ENCODE assay signal across 18 mouse cellular contexts in genomic region chr12:54126306-54126705, GRCm38 (mm10).
DNase-seq lines count a peak whose midpoint lies in the region; ATAC-seq and TF ChIP-seq lines count a peak whose summit lies in the region.
"Had no signal": no experiment of that assay in that cellular context is flagged by ENCODE, and none has a peak within 500 bp of the region (broad histone marks: within the 10 kb centered on the region; RNA-seq: fewer than 3 reads in every experiment).

No protein-coding gene starts in this region.

- H3K4me3 ChIP-seq in embryonic facial prominence, embryonic 13.5 days: no peak overlapping the region
- no peak overlapping the region for H3K4me3 ChIP-seq in embryonic facial prominence, embryonic 10.5 days
- H3K4me3 ChIP-seq in hindbrain, embryonic 15.5 days: no peak overlapping the region
- H3K4me3 ChIP-seq in hindbrain, embryonic 10.5 days: no peak overlapping the region
- H3K4me3 ChIP-seq in lung, postnatal 0 days (ENCODE audit: low read depth, low read length): no peak overlapping the region
- H3K4me3 ChIP-seq: forebrain, embryonic 12.5 days; limb, embryonic 13.5 days; liver, embryonic 13.5 days had no signal

- H3K27me3 ChIP-seq in embryonic facial prominence, embryonic 13.5 days: no peaks in the 10 kb centered on the region
- H3K27me3 ChIP-seq in embryonic facial prominence, embryonic 10.5 days (replicated peaks; ENCODE audit: low read depth, poor library complexity, severe bottlenecking): no peaks in the 10 kb centered on the region
- H3K27me3 ChIP-seq in hindbrain, embryonic 15.5 days: no peaks in the 10 kb centered on the region
- no peaks in the 10 kb centered on the region for H3K27me3 ChIP-seq in hindbrain, embryonic 10.5 days (ENCODE audit: insufficient read depth, poor library complexity, severe bottlenecking)
- no peaks in the 10 kb centered on the region for H3K27me3 ChIP-seq in lung, postnatal 0 days (replicated peaks; ENCODE audit: insufficient read depth, low read length)
- H3K27me3 ChIP-seq: forebrain, embryonic 12.5 days; limb, embryonic 13.5 days; liver, embryonic 13.5 days had no signal

- TF ChIP-seq EP300 in lung, postnatal 0 days (IDR thresholded peaks at IDR 0.05): no peak

- no peaks in the 10 kb centered on the region for H3K36me3 ChIP-seq in embryonic facial prominence, embryonic 13.5 days
- no peaks in the 10 kb centered on the region for H3K36me3 ChIP-seq in embryonic facial prominence, embryonic 10.5 days (replicated peaks)
- H3K36me3 ChIP-seq in hindbrain, embryonic 15.5 days: no peaks in the 10 kb centered on the region
- no peaks in the 10 kb centered on the region for H3K36me3 ChIP-seq in hindbrain, embryonic 10.5 days
- H3K36me3 ChIP-seq in lung, postnatal 0 days (ENCODE audit: insufficient read depth, low read length): no peaks in the 10 kb centered on the region
- H3K36me3 ChIP-seq: forebrain, embryonic 12.5 days; limb, embryonic 13.5 days; liver, embryonic 13.5 days had no signal

- H3K4me1 ChIP-seq in embryonic facial prominence, embryonic 13.5 days: peaks cover 11% of the 10 kb centered on the region
- H3K4me1 ChIP-seq in embryonic facial prominence, embryonic 10.5 days: peaks cover 6% of the 10 kb centered on the region; the same call in 1 of the 2 replicates
- H3K4me1 ChIP-seq in hindbrain, embryonic 15.5 days (replicated peaks): peaks cover 9% of the 10 kb centered on the region; the same call in 1 of the 2 replicates
- H3K4me1 ChIP-seq in hindbrain, embryonic 10.5 days (replicated peaks): no peaks in the 10 kb centered on the region; the same call in 1 of the 2 replicates
- H3K4me1 ChIP-seq in lung, postnatal 0 days (ENCODE audit: insufficient read depth, low read depth, low read length): no peaks in the 10 kb centered on the region
- H3K4me1 ChIP-seq: liver, embryonic 13.5 days had no signal

- no peaks in the 10 kb centered on the region for H3K9me3 ChIP-seq in embryonic facial prominence, embryonic 13.5 days
- no peaks in the 10 kb centered on the region for H3K9me3 ChIP-seq in embryonic facial prominence, embryonic 10.5 days
- no peaks in the 10 kb centered on the region for H3K9me3 ChIP-seq in hindbrain, embryonic 15.5 days
- H3K9me3 ChIP-seq in hindbrain, embryonic 10.5 days: no peaks in the 10 kb centered on the region
- H3K9me3 ChIP-seq in lung, postnatal 0 days (ENCODE audit: low read length): no peaks in the 10 kb centered on the region
- H3K9me3 ChIP-seq: forebrain, embryonic 12.5 days; limb, embryonic 13.5 days; liver, embryonic 13.5 days had no signal

- 52% methylated on average over 6 of the region's 6 CpGs for whole genome bisulfite sequencing in embryonic facial prominence, embryonic 13.5 days
- 65% methylated on average over 6 of the region's 6 CpGs for WGBS in embryonic facial prominence, embryonic 10.5 days
- WGBS in hindbrain, embryonic 15.5 days: 50% methylated on average over 6 of the region's 6 CpGs
- 61% methylated on average over 6 of the region's 6 CpGs for WGBS in hindbrain, embryonic 10.5 days
- 76% methylated on average over 6 of the region's 6 CpGs for WGBS in lung, postnatal 0 days

- no peak for TF ChIP-seq CTCF in lung, postnatal 0 days (IDR thresholded peaks at IDR 0.05)

- H3K9ac ChIP-seq in embryonic facial prominence, embryonic 13.5 days: no peak overlapping the region
- no peak overlapping the region for H3K9ac ChIP-seq in hindbrain, embryonic 15.5 days
- H3K9ac ChIP-seq in lung, postnatal 0 days (replicated peaks; ENCODE audit: low read depth): no peak overlapping the region
- H3K9ac ChIP-seq: forebrain, embryonic 12.5 days; limb, embryonic 13.5 days; liver, embryonic 13.5 days had no signal

- H3K4me2 ChIP-seq in embryonic facial prominence, embryonic 13.5 days: peak overlapping the region; percentile 11; the same call in 1 of the 2 replicates
- 0 out of 2 replicates have a peak overlapping the region, but pooled peaks have one; percentile 0 for H3K4me2 ChIP-seq in hindbrain, embryonic 15.5 days
- H3K4me2 ChIP-seq in lung, postnatal 0 days (replicated peaks; ENCODE audit: low read depth, low read length): 0 out of 2 replicates have a peak overlapping the region, but pooled peaks have one; percentile 6
- H3K4me2 ChIP-seq: forebrain, embryonic 12.5 days; limb, embryonic 13.5 days; liver, embryonic 13.5 days had no signal

- H3K27ac ChIP-seq in embryonic facial prominence, embryonic 13.5 days: no peak overlapping the region
- H3K27ac ChIP-seq in embryonic facial prominence, embryonic 10.5 days (replicated peaks): no peak overlapping the region
- no peak overlapping the region for H3K27ac ChIP-seq in hindbrain, embryonic 15.5 days (replicated peaks)
- no peak overlapping the region for H3K27ac ChIP-seq in hindbrain, embryonic 10.5 days
- no peak overlapping the region for H3K27ac ChIP-seq in lung, postnatal 0 days (ENCODE audit: low read length)
- H3K27ac ChIP-seq: forebrain, embryonic 12.5 days; limb, embryonic 13.5 days; liver, embryonic 13.5 days had no signal

- no peak for ATAC-seq in embryonic facial prominence, embryonic 13.5 days (ENCODE audit: insufficient number of reproducible peaks, insufficient read depth, low FRiP score, low TSS enrichment, low read depth)
- no peak for ATAC-seq in hindbrain, embryonic 15.5 days (ENCODE audit: low FRiP score, low read depth)
- no peak for ATAC-seq in lung, postnatal 0 days

- DNase-seq in embryonic facial prominence, embryonic 10.5 days (ENCODE audit: low spot score): no peak
- no peak for DNase-seq in hindbrain, embryonic 10.5 days (ENCODE audit: low spot score)
- DNase-seq in lung, postnatal 0 days (ENCODE audit: low spot score): no peak
- DNase-seq in lung, adult 18-20 months: no peak
- DNase-seq in ZHBTc4 (ENCODE audit: low read depth, low spot score): peak; percentile 63
- DNase-seq in cerebellum, adult 9-10 months: no peak
- DNase-seq: adrenal gland, postnatal 10 days; cerebellum, adult 11 months; cerebellum, postnatal 36 days; heart, adult 11 months; heart, postnatal 14 days; liver, embryonic 13.5 days; right cerebral cortex, postnatal 25 days; thymus, adult 2 months had no signal
